ENCODE assay signal across 15 mouse cellular contexts in the genomic region with DNA sequence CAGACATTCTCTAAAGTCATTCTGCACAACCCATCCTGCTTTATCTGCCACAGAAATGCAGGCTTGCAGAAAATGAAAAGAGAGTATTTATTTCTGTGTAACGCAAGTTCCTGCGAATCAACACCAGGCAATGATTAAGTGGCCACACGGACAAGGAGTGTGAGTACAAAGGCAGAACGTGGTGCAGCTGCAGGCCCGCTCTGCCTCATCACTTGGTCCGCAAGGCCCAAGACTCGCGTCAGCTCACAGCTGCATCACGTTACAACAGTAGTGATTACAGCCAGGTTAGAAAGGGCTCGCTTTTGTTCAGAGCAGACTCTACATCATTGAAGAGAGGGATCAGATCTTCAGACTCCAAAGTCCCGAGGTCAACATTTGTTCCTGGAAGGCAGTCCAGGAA. TPM values are rescaled to one million over a fixed set of nuclear protein-coding genes. Genes with fewer than 3 reads are reported as not detected.
DNase-seq lines count a peak whose midpoint lies in the region; ATAC-seq lines count a peak whose summit lies in the region.
"Had no signal": no experiment of that assay in that cellular context is flagged by ENCODE, and none has a peak within 500 bp of the region (broad histone marks: within the 10 kb centered on the region; RNA-seq: fewer than 3 reads in every experiment).

No protein-coding gene starts in this region.

- peaks cover 3% of the 10 kb centered on the region; the same call in 1 of the 2 replicates for H3K36me3 ChIP-seq in forebrain, embryonic 13.5 days (ENCODE audit: poor library complexity, severe bottlenecking)
- no peaks in the 10 kb centered on the region for H3K36me3 ChIP-seq in forebrain, embryonic 11.5 days (ENCODE audit: control insufficient read depth, insufficient read depth, low read length)
- H3K36me3 ChIP-seq in kidney, embryonic 15.5 days: peaks cover 44% of the 10 kb centered on the region
- H3K36me3 ChIP-seq in midbrain, embryonic 16.5 days (ENCODE audit: control insufficient read depth, insufficient read depth, low read length): no peaks in the 10 kb centered on the region
- H3K36me3 ChIP-seq in midbrain, embryonic 11.5 days (ENCODE audit: control insufficient read depth, insufficient read depth, low read length): no peaks in the 10 kb centered on the region
- H3K36me3 ChIP-seq in neural tube, embryonic 15.5 days: no peaks in the 10 kb centered on the region
- H3K36me3 ChIP-seq: forebrain, embryonic 15.5 days had no signal

- H3K27ac ChIP-seq in forebrain, embryonic 13.5 days: peak overlapping the region; percentile 10; the same call in 1 of the 2 replicates
- H3K27ac ChIP-seq in forebrain, embryonic 11.5 days (ENCODE audit: low read depth, low read length): no peak overlapping the region
- peak overlapping the region; percentile 48 for H3K27ac ChIP-seq in kidney, embryonic 15.5 days
- no peak overlapping the region for H3K27ac ChIP-seq in midbrain, embryonic 16.5 days (ENCODE audit: low read length)
- no peak overlapping the region for H3K27ac ChIP-seq in midbrain, embryonic 11.5 days (ENCODE audit: low read depth, low read length)
- H3K27ac ChIP-seq in neural tube, embryonic 15.5 days (replicated peaks): no peak overlapping the region
- H3K27ac ChIP-seq: embryonic facial prominence, embryonic 13.5 days; forebrain, embryonic 15.5 days had no signal

- no peak overlapping the region for H3K4me3 ChIP-seq in forebrain, embryonic 13.5 days
- H3K4me3 ChIP-seq in forebrain, embryonic 11.5 days (ENCODE audit: low read depth, low read length): no peak overlapping the region
- H3K4me3 ChIP-seq in kidney, embryonic 15.5 days (replicated peaks): no peak overlapping the region
- H3K4me3 ChIP-seq in midbrain, embryonic 16.5 days (ENCODE audit: low read depth, low read length): no peak overlapping the region
- H3K4me3 ChIP-seq in midbrain, embryonic 11.5 days (ENCODE audit: low read depth, low read length): no peak overlapping the region
- H3K4me3 ChIP-seq in neural tube, embryonic 15.5 days (replicated peaks): no peak overlapping the region
- H3K4me3 ChIP-seq: embryonic facial prominence, embryonic 13.5 days; forebrain, embryonic 15.5 days had no signal

- no peaks in the 10 kb centered on the region for H3K27me3 ChIP-seq in forebrain, embryonic 13.5 days
- H3K27me3 ChIP-seq in forebrain, embryonic 11.5 days (ENCODE audit: control insufficient read depth, insufficient read depth, low read length): no peaks in the 10 kb centered on the region
- H3K27me3 ChIP-seq in kidney, embryonic 15.5 days: no peaks in the 10 kb centered on the region
- H3K27me3 ChIP-seq in midbrain, embryonic 16.5 days (ENCODE audit: control insufficient read depth, insufficient read depth, low read depth, low read length): no peaks in the 10 kb centered on the region
- no peaks in the 10 kb centered on the region for H3K27me3 ChIP-seq in midbrain, embryonic 11.5 days (ENCODE audit: control insufficient read depth, insufficient read depth, low read length)
- H3K27me3 ChIP-seq in neural tube, embryonic 15.5 days (replicated peaks): no peaks in the 10 kb centered on the region
- H3K27me3 ChIP-seq: embryonic facial prominence, embryonic 13.5 days; forebrain, embryonic 15.5 days had no signal

- WGBS in forebrain, embryonic 13.5 days: 71% methylated on average over 11 of the region's 11 CpGs
- WGBS in forebrain, embryonic 11.5 days: 75% methylated on average over 11 of the region's 11 CpGs
- WGBS in kidney, embryonic 15.5 days: 28% methylated on average over 11 of the region's 11 CpGs
- WGBS in midbrain, embryonic 16.5 days: 69% methylated on average over 11 of the region's 11 CpGs
- 85% methylated on average over 11 of the region's 11 CpGs for WGBS in midbrain, embryonic 11.5 days
- 60% methylated on average over 11 of the region's 11 CpGs for WGBS in neural tube, embryonic 15.5 days

- H3K9ac ChIP-seq in forebrain, embryonic 13.5 days: no peak overlapping the region
- no peak overlapping the region for H3K9ac ChIP-seq in forebrain, embryonic 11.5 days (ENCODE audit: low read length)
- H3K9ac ChIP-seq in kidney, embryonic 15.5 days: no peak overlapping the region
- no peak overlapping the region for H3K9ac ChIP-seq in midbrain, embryonic 16.5 days (ENCODE audit: low read depth, low read length)
- H3K9ac ChIP-seq in midbrain, embryonic 11.5 days (ENCODE audit: low read length): no peak overlapping the region
- no peak overlapping the region for H3K9ac ChIP-seq in neural tube, embryonic 15.5 days (replicated peaks)
- H3K9ac ChIP-seq: embryonic facial prominence, embryonic 13.5 days; forebrain, embryonic 15.5 days had no signal

- 0 out of 2 replicates have a peak, but pooled peaks have one; percentile 33 for ATAC-seq in forebrain, embryonic 13.5 days
- no peak for ATAC-seq in forebrain, embryonic 11.5 days (replicated peaks; ENCODE audit: low FRiP score)
- ATAC-seq in kidney, embryonic 15.5 days (replicated peaks; ENCODE audit: low FRiP score): peak; percentile 79
- 0 out of 2 replicates have a peak, but pooled peaks have one; percentile 60 for ATAC-seq in midbrain, embryonic 16.5 days
- no peak for ATAC-seq in midbrain, embryonic 11.5 days (ENCODE audit: low FRiP score)
- peak; percentile 47; the same call in 1 of the 2 replicates for ATAC-seq in neural tube, embryonic 15.5 days (ENCODE audit: low FRiP score)
- ATAC-seq: forebrain, embryonic 15.5 days had no signal

- H3K4me2 ChIP-seq in forebrain, embryonic 13.5 days: no peak overlapping the region
- no peak overlapping the region for H3K4me2 ChIP-seq in forebrain, embryonic 11.5 days (ENCODE audit: low read depth, low read length, severe bottlenecking)
- H3K4me2 ChIP-seq in kidney, embryonic 15.5 days: no peak overlapping the region
- no peak overlapping the region for H3K4me2 ChIP-seq in midbrain, embryonic 16.5 days (ENCODE audit: low read length)
- H3K4me2 ChIP-seq in midbrain, embryonic 11.5 days: no peak overlapping the region
- no peak overlapping the region for H3K4me2 ChIP-seq in neural tube, embryonic 15.5 days
- H3K4me2 ChIP-seq: embryonic facial prominence, embryonic 13.5 days; forebrain, embryonic 15.5 days had no signal

- DNase-seq in forebrain, embryonic 11.5 days (ENCODE audit: low spot score): no peak
- no peak for DNase-seq in kidney, postnatal 14 days
- DNase-seq in midbrain, embryonic 11.5 days (ENCODE audit: low spot score, missing footprints): no peak
- DNase-seq in right cerebral cortex, postnatal 14 days: no peak
- DNase-seq: adrenal gland, postnatal 14 days; cerebellum, adult 9-10 months; heart, postnatal 10 days; spleen, adult 18-20 months; thymus, postnatal 25 days had no signal

- no peaks in the 10 kb centered on the region for H3K4me1 ChIP-seq in forebrain, embryonic 13.5 days
- H3K4me1 ChIP-seq in forebrain, embryonic 11.5 days (replicated peaks; ENCODE audit: control insufficient read depth, insufficient read depth, low read length): no peaks in the 10 kb centered on the region
- H3K4me1 ChIP-seq in kidney, embryonic 15.5 days: peaks cover 10% of the 10 kb centered on the region; the same call in 1 of the 2 replicates
- no peaks in the 10 kb centered on the region for H3K4me1 ChIP-seq in midbrain, embryonic 16.5 days (ENCODE audit: control insufficient read depth, insufficient read depth, low read length)
- no peaks in the 10 kb centered on the region for H3K4me1 ChIP-seq in midbrain, embryonic 11.5 days (ENCODE audit: control insufficient read depth, insufficient read depth, low read length)
- no peaks in the 10 kb centered on the region for H3K4me1 ChIP-seq in neural tube, embryonic 15.5 days
- H3K4me1 ChIP-seq: forebrain, embryonic 15.5 days had no signal

- no peaks in the 10 kb centered on the region for H3K9me3 ChIP-seq in forebrain, embryonic 13.5 days (replicated peaks)
- H3K9me3 ChIP-seq in forebrain, embryonic 11.5 days (ENCODE audit: control insufficient read depth, low read length): no peaks in the 10 kb centered on the region
- no peaks in the 10 kb centered on the region for H3K9me3 ChIP-seq in kidney, embryonic 15.5 days (replicated peaks)
- no peaks in the 10 kb centered on the region for H3K9me3 ChIP-seq in midbrain, embryonic 16.5 days (replicated peaks; ENCODE audit: control insufficient read depth, low read length, poor library complexity, severe bottlenecking)
- H3K9me3 ChIP-seq in midbrain, embryonic 11.5 days (ENCODE audit: control insufficient read depth, low read length): no peaks in the 10 kb centered on the region
- no peaks in the 10 kb centered on the region for H3K9me3 ChIP-seq in neural tube, embryonic 15.5 days (replicated peaks)
- H3K9me3 ChIP-seq: embryonic facial prominence, embryonic 13.5 days; forebrain, embryonic 15.5 days had no signal

RNA-seq across cellular contexts. Expression of a gene that starts 33.5 kb away (rescaled TPM):
- 0.19 TPM in 1 of 2 replicates, not detected in the other for polyA plus RNA-seq in forebrain, embryonic 13.5 days (2015; fragmentation: Nextera tagmentation; extraction: Ambion mirVana)
- 0.20 TPM in 1 of 2 replicates, not detected in the other for polyA plus RNA-seq in forebrain, embryonic 11.5 days (2014; fragmentation: Nextera tagmentation; extraction: Ambion mirVana)
- polyA plus RNA-seq in kidney, embryonic 15.5 days (2015; fragmentation: Nextera tagmentation; extraction: Ambion mirVana): 1.9 and 3.1 TPM in 2 replicates
- not detected in 2 replicates for polyA plus RNA-seq in midbrain, embryonic 16.5 days (2015; fragmentation: Nextera tagmentation; extraction: Ambion mirVana)
- polyA plus RNA-seq in midbrain, embryonic 11.5 days (2014; fragmentation: Nextera tagmentation; extraction: Ambion mirVana): 0.08 TPM in 1 of 2 replicates, not detected in the other
- 0.52 and 1.8 TPM in 2 replicates for polyA plus RNA-seq in neural tube, embryonic 15.5 days (2015; fragmentation: Nextera tagmentation; extraction: Ambion mirVana)
- polyA plus RNA-seq: embryonic facial prominence, embryonic 13.5 days had no signal

Comparison
In these comparisons a context has a peak if more than half of its experiments do, and no peak if none do; other contexts are left out.
1. ATAC-seq: peak in forebrain, embryonic 13.5 days (single experiment), kidney, embryonic 15.5 days (single experiment), midbrain, embryonic 16.5 days (single experiment) and neural tube, embryonic 15.5 days (single experiment); none in forebrain, embryonic 11.5 days (single experiment) and midbrain, embryonic 11.5 days (single experiment).
2. H3K27ac ChIP-seq: peak in forebrain, embryonic 13.5 days (single experiment) and kidney, embryonic 15.5 days (single experiment); none in forebrain, embryonic 11.5 days (single experiment), midbrain, embryonic 16.5 days (single experiment), midbrain, embryonic 11.5 days (single experiment) and neural tube, embryonic 15.5 days (single experiment).